Mouse (Mus musculus) cerebellum, postnatal 25 days (tissue): ENCODE measurements around the gene Papolb.
A peak's percentile ranks its signal among the peaks of the same experiment; 100 is the strongest.

ENCODE experiments used
- DNase-seq, 2 experiments: peaks; one replicate each; pipeline ENCODE4 v3.0.0; 2021; ENCODE audit warnings: mixed read lengths in 2 of 2

The Papolb gene

DNA sequence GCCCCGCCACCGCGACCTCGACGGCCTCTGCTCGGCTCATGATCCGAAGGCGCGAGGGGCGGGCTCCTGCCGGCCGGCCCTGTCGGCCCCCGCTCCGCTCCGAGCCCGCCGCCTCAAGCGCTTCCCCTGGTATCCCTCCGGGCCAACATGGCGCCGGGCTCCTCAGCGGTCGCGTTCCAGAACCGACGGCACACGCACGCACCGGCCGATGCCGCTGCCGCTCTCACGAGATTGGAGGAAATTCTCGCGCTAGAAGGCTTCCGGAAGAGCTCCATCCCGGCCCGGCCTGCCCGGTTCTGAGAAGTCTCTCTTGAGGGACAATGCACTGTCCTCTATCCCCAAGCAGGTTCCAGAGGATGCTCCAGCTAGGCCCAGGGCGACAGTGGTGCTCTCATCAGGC is at the start of gene Papolb:
Gene Papolb (minus strand): TSS at position 162 of the 400 bp plus-strand sequence.
- no peak for DNase-seq

GRCm38 (mm10) chr5:142578192-142578591 is 48.3 kb upstream of the Papolb start:
- no peak for DNase-seq

DNA sequence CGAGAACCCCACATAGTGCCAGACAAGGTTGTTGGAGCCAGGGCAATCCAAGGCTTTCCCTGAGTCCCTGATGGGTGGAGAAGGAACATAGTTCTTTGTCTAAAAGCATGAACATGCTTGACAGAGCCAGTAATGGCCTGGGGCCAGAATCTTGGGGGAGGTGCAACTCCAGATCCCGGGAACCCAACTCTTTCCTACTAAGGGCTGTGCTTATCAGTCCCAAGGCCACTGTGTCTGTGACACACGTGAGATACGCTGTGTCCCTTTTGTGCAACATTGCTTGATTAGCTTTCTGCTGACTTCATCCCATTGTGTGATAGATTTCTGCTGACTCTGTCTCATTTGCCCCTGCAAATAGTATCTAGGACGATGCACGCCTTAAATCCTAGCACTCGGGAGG is 47.0 kb upstream of the Papolb start:
- peak in 1 of 2 experiments; percentile 49 for DNase-seq

DNA sequence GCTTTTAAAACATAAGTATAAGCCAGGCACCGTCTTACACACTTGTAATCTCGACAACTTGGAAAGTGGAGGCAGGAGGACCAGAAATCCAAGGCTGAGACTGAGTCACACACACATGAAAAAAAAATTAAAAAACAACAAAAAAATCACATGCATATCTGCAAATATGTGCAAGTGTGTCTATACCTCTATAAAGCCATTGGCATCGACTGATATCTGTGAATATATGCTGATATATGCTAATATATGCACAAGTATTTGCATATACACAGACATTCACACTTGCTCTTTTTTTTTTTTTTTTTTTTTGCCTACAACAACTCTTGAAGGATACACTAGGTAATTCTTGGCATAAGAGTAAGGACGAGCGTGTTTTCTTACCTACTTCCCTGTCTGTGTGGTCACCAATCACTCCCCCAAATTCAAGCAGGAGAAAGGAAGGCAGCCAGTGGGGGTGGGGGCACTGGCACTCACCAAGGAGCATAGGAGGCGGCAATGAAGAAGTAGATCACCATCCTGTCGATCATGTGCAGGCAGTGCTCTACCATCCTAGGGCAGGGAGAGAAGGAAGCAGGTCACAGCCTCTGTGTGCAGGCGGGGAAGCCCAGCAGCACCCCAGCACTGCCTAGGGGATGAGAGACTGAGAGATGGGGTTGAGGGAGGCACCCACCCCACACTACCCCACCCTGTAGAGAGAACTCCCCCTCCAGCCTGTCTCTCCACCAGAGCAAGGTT is 44.6 kb upstream of the Papolb start:
- no peak for DNase-seq

- DNase-seq = peak; percentile 46 to 51
Measured at GRCm38 (mm10) chr5:142564606-142565005, 34.7 kb upstream of the Papolb start.

DNA sequence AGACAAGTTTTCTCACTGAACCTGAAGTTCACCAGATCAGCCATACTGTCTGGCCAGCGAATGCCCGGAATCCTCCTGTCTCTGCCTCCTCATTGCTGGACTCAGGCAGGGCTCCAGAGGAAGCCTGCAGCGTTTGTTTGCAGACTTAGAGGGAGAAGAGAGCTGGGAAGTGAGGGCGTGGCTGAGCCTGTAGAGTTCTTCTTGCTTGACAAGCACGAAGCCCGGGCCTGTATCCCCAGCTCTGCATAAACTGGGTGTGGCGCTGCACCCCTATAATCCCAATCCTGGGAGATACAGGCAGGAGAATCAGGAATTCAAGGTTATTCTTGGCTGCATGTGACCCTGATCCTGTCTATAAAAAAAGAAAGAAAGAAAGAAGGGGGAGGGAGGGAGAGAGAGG is 30.4 kb upstream of the Papolb start:
- DNase-seq = no peak

DNA sequence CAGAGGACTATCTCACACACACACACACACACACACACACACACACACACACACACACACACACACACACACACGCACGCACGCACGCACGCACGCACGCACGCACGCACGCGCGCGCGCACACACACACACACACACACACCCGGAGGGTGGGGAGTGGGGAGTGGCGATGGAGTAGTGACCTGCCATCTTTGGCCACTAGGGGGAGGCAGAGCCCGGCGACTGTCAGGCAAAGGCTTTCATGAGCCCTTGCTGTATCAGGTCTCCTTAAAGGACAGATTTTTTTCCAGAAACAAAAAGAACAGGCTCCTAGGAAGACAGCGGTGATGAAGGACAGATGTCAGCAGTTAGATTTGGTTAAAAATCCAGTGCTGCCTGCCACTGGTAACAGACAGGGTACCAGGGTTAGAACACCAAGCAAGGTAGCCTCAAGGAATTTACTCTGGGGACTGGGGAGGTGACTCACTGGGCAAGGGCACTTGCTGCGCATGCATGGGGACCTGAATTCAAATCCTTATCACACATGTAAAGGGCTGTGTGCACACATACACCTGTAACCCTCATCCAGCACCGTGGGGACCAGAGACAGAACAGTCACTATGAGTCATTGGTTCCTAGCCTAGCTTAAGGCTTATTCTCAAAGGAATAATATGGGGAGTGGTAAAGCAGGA is 27.7 kb upstream of the Papolb start:
- DNase-seq = peak; percentile 90 to 94

- DNase-seq = no peak
Measured at GRCm38 (mm10) chr5:142556721-142557120, 26.8 kb upstream of the Papolb start.

- no peak for DNase-seq
Measured at GRCm38 (mm10) chr5:142555866-142556265, 26.0 kb upstream of the Papolb start.

DNA sequence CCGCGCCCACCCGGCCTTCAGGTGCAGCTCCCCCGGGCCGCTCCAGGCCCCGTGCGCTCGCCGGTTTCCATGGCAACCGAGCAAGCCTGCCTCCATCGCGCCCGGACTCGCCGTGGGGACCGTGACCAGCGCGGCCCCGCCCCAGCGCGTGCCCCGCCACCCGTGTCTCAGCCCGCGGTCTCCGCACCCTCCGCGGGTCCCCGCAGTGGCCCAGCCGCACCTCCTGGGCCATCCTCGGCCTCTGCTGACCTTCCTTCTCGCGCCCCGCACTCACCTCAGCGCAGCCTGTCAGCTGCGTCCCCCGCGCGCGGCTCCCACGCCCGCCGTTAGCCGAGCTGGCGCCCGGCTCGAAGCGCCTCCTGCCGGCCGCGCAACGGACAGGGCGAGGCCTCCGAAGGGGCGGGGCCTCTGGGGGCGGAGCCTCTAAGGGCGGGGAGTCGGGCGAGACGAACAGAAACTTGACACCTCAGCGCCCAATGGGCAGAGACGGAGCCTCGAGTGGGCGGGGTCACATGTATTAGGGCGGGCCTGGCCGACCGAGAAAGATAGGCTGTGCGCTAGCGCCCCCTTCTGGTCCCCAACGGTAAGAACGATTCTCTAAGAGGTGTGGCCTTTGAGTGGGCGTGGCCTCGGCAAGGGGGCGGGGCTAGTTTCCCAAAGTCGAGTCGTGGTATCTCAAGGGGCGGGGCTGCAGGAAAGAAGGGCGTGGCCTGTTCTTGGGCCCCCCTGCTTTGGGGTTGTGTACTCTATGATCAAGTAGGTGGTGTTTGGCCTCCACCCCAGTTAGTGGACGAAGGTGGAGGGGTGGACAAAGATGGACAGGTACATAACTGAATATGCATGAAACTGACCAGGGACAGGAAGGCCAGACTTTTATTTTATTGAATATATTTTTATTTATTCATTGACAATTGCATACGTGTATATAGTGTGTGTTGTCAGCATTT is 21.1 kb upstream of the Papolb start, which contains the start of gene Radil:
Gene Radil (minus strand): TSS at position 393 of the 947 bp plus-strand sequence.
- peak; percentile 98 to 99 for DNase-seq

- DNase-seq = peak in 1 of 2 experiments; percentile 58
Measured at GRCm38 (mm10) chr5:142549961-142550705, 20.3 kb upstream of the Papolb start.

GRCm38 (mm10) chr5:142549441-142549840 is 19.6 kb upstream of the Papolb start:
- DNase-seq = no peak

DNA sequence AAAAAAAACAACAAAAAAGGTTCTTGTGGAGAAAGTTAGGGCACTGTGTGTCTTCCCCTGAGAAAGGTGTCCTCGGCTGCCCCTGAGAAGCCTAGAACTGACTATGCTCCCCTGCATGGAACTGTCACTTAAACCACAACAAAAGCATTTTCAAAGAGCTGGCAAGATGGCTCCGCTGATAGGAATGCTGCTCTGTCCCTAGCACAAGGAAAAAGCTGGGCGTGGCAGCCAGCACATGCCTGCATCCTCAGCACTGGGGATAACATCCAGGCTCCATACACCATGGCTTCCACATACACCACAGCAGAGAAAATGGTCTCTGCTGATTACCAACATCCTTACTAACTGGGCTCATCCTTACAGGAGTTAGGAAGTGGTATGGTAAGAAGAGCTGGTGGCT is 17.2 kb upstream of the Papolb start:
- no peak for DNase-seq

- DNase-seq = no peak
Measured at GRCm38 (mm10) chr5:142546344-142546743, 16.5 kb upstream of the Papolb start.

DNA sequence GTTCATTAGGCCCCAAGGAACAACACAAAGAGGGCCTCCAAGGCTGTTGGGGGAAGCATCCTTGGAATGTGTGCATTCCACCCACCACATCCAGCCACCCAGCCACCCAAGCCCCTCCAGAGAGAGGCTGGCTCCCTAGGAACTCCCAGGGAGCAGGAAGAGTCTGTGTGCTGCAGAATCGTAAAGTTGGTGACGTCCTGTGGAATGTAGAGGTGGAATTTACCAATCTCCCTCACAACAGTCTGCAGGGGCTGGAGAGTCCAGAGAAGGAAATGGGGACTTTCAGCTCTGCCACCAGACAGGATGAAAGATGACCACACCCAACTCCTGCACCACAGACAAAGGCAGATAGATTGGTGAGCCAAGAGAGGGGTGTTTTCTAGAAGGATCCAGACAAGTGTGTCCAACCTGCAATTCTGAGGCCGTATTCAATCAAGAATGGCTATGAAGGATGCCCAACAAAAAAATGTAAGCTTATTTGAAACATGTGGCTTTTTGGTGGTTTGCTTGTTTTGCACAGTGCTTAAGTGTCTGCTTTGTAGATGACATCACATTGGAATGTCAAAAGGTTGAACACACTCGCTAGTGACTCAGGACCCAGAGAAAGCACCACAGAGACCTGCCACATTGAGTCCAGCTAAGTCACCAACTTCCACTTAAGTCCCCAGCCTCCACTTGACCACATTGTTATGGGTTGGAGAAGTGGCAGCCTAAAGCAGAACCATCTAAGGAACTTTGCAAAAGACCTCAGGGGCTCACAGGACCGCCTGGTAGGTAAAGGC is 15.3 kb upstream of the Papolb start:
- no peak for DNase-seq

DNA sequence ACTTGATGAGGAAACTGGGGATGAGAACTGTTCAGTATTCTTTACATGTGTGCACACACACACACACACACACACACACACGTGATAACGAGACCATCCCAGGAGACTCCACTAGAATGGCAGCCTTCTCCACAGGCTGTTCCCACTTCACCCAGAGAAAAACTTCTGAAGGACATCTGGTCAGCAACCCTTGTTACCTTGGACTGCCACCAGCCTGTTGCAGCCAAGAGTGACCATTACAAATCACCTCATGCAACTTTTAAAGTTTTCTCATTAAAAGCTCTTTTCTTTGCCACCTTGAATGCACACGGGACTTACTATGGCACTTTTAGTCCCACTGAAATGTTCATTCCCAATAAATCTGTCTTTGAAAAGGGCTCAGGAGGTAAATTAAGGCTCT is 7.4 kb upstream of the Papolb start:
- no peak for DNase-seq

DNA sequence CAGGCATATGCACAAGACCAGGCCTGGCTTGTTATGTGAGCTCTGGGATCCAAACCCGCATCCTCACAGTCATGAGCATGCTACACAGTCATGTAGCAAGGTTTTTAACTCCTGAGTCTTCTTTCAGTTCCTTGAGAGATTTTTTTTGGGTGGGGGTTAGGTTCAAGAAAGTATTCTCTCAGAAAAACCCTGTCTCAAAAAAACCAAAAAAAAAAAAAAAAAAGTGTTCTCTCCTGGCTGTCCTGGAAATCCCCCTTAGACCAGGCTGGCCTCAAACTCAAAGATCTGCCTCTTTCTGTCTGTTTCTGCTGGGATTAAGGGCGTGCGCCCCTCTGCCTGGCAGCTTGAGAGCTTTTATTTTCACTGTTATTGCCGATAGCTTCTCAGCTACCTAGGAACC is 5.5 kb upstream of the Papolb start:
- no peak for DNase-seq

DNA sequence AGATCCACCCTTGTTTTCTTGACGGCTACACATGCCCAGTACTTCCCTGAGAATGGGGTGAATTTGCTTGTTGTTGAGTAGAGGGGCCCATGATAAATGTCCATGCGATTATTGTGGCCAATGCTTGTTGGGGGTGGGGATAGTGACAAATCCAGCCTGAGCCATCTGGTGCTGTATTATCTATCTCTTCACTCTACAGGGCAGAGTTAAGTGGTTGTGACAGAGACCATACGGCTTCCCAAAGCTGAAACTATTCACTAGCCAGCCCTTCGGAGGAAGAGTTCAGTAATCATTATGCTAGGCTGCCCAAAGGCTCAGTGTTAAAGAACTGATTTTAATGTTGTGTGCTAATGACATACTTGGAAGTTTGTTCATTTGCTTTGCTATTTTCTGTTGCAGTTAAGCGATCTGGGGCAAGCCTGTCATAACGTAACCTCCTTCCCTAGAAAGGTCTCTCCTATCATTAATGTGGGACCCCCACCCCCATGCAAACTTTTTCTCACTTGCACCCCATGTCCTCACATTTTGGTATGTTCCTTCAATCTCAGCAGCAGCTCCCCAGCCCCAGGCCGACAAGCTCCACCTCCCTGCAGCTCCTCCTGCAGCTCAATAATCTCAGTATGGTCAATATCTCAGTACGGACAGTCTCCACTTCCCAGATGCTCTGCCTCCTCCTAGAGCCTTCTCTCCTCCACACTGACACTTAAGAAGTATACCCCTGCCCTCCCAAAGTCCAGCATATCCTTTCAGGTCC is 5.0 kb downstream of the Papolb start:
- peak in 1 of 2 experiments; percentile 43 for DNase-seq

DNA sequence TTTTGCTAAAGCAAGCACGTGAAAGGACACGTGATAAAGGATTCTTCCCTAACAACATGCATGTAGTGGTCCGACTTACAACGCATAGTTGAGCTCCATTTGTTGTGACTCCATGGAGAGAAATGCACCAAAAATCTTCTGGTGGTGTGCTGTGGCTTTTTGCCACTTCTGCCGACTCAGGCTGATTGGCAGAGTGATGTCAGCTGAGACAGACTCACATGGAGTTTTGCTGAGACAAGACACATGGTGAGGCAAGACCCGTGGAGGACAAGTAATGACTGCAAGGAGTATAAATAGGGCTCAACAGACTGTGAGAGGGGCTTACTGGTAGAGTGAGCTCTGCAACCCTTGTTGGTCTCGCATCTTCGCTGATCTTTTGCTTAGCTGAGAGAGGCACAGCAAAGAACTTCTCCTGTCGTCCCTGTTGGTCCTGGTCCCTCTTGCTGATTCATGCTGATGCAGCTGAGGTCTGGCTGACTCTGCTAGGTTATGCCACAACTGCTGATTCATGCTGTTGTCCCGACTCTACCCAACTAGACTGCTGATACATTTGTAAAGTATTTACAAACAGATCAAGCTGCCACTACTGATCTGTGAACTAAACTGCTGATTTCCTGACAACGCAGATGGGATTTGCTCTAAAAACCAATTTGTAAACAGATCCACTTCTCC is 8.5 kb downstream of the Papolb start:
- DNase-seq = no peak

- DNase-seq = no peak
Measured at GRCm38 (mm10) chr5:142520360-142520759, 9.5 kb downstream of the Papolb start.
